Mouse (Mus musculus) erythroid progenitor cell, adult 5-6 weeks (primary cell): ENCODE results near the gene Snph. TPM values are rescaled to one million over a fixed set of nuclear protein-coding genes. Genes with fewer than 3 reads are reported as not detected.

Source experiments
- ATAC-seq: replicated peaks from 2 replicates; pipeline ENCODE4 v1.8.0; 2016; ENCODE audit warnings: moderate number of reproducible peaks, mild to moderate bottlenecking, moderate TSS enrichment, inconsistent platforms; ENCODE audit not compliant: poor library complexity, low FRiP score, severe bottlenecking
- total RNA-seq, 2 experiments: library from RNA; stranded (forward) in 1 of 2; stranded (reverse) in 1 of 2; fragments of 150-400 nt in 1 of 2; fragments of 186-747, 209-891 nt in 1 of 2; gene quantifications; 2 replicates each; pipeline versions ENCODE4 v1.2.3 to v1.2.4; 2015 to 2017; ENCODE audit warnings: low replicate concordance in 2 of 2

Snph gene
- total RNA-seq, 2 experiments from 2014 or later: not detected

DNA sequence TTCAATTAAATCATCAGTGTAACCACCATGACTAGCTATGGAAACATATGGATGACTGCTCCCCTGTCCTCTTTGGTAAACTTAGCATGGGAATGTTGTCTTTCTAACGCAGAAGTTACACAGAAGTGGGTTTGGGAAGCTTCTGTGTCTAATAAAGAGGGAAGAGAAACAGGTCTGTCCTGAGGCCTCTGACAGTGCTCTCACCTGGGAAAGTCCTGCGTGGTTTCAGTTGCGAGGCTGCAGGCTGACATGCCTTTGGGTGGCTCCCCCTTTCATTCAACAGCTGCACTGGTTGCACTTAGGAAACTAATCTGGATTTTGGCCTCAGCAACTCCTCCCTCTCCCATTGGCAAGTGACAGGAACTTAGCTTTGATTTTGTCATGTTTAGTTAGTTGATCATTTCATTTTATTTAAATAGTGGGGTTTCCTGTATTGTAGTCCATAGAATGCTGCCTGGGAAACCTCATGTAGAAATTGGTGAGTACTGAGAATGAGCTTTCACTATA lies 82.7 kb downstream of the Snph start:
- no peak for ATAC-seq

DNA sequence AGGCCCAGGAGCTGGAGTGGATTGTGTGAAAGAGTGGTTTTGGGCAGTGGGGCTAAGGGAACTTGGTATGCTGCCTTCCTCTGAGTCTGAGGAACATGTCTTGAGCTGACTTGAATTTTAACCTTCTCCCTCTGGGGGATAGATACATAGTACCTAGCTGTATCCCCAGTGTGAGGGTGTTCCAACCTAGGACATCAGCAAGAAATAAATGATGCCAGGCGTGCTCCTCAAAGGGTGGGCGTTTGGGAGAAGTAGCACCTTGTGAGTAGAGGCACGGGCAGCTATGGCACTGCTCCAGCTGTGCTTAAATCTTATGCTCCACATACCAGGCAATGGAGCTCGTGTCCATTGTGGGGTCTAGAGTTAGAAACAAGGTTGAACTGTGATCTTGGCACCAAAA lies 85.8 kb downstream of the Snph start:
- ATAC-seq: no peak

DNA sequence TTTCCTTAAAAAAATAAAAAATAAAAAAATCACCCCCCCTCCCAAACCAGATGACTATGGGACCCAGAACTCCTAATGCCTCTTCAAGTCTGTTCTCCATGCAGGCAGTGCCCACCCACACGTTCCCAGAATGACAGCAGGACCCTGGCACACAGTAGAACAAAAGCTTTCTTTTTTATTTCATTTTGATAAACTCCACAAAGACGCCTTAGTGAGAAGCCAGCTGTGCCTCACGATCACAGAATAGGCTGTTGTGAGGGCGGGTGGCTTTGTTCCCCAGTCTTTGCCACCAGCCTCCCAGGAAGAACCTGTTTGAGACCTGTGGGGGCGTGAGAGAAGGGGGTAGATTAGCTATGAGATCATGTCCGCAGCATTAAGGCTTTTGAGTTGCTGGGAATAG lies 87.7 kb downstream of the Snph start:
- no peak for ATAC-seq

DNA sequence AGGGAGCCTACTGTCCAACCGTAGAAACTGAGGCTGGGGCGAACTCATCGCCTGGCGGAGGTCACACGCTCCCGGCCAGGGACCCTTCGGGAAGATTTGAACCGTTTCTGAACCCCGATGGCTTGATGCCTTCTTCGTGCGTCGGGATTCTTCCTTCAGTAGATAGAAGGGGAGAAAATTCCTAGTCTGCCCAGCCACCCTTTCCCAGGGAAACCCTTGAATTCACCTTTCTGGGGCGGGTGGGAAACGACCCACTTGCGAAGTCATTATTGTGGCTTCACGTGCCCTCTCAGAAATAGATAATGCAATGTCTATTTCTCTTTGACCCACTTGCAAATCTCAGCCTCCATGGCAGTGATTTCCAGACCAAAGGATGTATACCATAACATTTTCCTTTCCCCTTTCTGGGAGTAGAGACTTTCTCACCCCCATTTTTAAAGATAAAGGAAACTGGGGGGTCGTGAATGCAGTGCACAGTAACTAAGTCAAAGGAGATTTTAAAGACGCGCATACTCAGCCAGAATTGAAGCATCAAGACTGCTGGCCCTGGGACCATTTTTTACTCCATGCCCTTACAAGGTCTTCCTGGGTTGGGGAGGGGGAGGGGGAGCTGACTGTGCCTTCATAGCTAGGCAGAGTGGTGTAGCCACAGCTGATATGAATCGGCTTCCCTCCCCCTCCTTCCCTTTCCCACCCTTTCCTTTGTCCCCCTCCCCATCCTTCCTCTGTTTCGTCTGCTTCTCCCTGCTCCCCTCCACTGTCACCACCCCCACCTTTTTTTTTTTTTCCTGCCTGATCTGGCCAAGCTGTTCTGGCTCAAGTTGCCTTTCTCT lies 89.1 kb downstream of the Snph start:
- ATAC-seq: no peak

DNA sequence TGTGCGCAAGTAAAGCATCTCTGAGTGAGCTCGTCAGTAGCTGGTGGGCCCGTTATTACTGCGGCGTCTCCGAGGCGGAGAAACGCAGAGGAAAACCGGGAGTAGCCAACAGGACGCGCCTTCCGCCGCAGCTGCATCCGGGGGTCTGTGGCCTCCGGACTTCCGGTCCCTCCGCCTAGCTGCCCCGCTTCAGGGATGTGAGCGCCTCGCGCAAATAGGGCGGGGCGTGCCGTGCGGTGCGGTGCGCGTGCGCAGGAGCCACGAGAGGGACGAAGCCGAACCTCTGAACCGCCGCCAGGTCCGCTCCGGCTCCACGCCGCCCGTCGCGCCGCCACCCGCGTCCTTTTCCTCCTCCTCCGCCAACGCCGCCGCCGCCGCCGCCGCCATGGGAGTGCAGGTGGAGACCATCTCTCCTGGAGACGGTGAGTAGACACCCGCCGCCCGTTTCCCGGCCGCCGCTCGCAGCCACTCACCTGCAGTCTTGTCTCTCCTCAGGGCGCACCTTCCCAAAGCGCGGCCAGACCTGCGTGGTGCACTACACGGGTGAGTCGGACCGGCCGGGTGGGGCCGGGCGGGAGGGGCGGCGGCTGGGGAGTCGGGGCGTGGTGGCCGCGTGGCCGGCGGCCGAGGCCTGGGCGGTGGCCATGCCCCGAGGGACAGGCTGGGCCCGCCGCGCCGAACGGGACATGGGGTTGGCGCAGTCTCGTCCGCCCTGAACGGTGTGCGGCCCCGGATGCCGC lies 89.9 kb downstream of the Snph start, which contains the start of gene Fkbp1a:
TSS of gene Fkbp1a (plus strand) at position 161 of the 740 bp plus-strand sequence.
- no peak for ATAC-seq

Other genes starting within 250 kb of the Snph start
- not detected in 2 replicates for gene 4921509C19Rik, start 156.4 kb downstream of the Snph start, total RNA-seq (2015; ENCODE audit: low replicate concordance)
- gene 4921509C19Rik, start 156.4 kb downstream of the Snph start, total RNA-seq (2017; ENCODE audit: low replicate concordance): not detected in 2 replicates
- 18.4 and 37.3 TPM in 2 replicates for gene Nsfl1c, start 138.4 kb downstream of the Snph start, total RNA-seq (2015; ENCODE audit: low replicate concordance)
- 20.4 and 25.6 TPM in 2 replicates for gene Nsfl1c, start 138.4 kb downstream of the Snph start, total RNA-seq (2017; ENCODE audit: low replicate concordance)
- 6.3 and 15.9 TPM in 2 replicates for gene Fkbp1a, start 90.1 kb downstream of the Snph start, total RNA-seq (2015; ENCODE audit: low replicate concordance)
- 1.7 and 2.1 TPM in 2 replicates for gene Fkbp1a, start 90.1 kb downstream of the Snph start, total RNA-seq (2017; ENCODE audit: low replicate concordance)
- gene Sdcbp2, start 60.0 kb downstream of the Snph start, total RNA-seq (2015; ENCODE audit: low replicate concordance): not detected in 2 replicates
- gene Sdcbp2, start 60.0 kb downstream of the Snph start, total RNA-seq (2017; ENCODE audit: low replicate concordance): not detected in 2 replicates
- not detected in 2 replicates for gene Rad21l, start 35.9 kb upstream of the Snph start, total RNA-seq (2015; ENCODE audit: low replicate concordance)
- gene Rad21l, start 35.9 kb upstream of the Snph start, total RNA-seq (2017; ENCODE audit: low replicate concordance): not detected in 2 replicates
- not detected in 2 replicates for gene Tmem74b, start 69.4 kb upstream of the Snph start, total RNA-seq (2015; ENCODE audit: low replicate concordance)
- gene Tmem74b, start 69.4 kb upstream of the Snph start, total RNA-seq (2017; ENCODE audit: low replicate concordance): 0.90 TPM in 1 of 2 replicates, not detected in the other
- gene Psmf1, start 111.6 kb upstream of the Snph start, total RNA-seq (2015; ENCODE audit: low replicate concordance): 120 and 127 TPM in 2 replicates
- gene Psmf1, start 111.6 kb upstream of the Snph start, total RNA-seq (2017; ENCODE audit: low replicate concordance): 56.4 and 88.9 TPM in 2 replicates
- not detected in 2 replicates for gene Rspo4, start 210.3 kb upstream of the Snph start, total RNA-seq (2015; ENCODE audit: low replicate concordance)
- gene Rspo4, start 210.3 kb upstream of the Snph start, total RNA-seq (2017; ENCODE audit: low replicate concordance): not detected in 2 replicates